Mouse (Mus musculus) small intestine, adult 2 months (tissue): ENCODE data around the gene Amdhd1.

ENCODE experiments used
- CTCF ChIP-seq: fragments of 200-500 bp; IDR thresholded peaks from 2 replicates; pipeline ENCODE4 v1.5.1; 2012; ENCODE audit warnings: low read depth, mild to moderate bottlenecking, control low read depth, inconsistent platforms, low read length, moderate library complexity, mixed read lengths; ENCODE audit not compliant: insufficient replicate concordance, insufficient read length; ENCODE audit errors: extremely low read depth
- POLR2A ChIP-seq: fragments of 200-500 bp; IDR thresholded peaks from 2 replicates; pipeline ENCODE4 v1.6.1; 2012; ENCODE audit warnings: low read depth, mild to moderate bottlenecking, control low read depth, inconsistent platforms, low read length, moderate library complexity

DNA sequence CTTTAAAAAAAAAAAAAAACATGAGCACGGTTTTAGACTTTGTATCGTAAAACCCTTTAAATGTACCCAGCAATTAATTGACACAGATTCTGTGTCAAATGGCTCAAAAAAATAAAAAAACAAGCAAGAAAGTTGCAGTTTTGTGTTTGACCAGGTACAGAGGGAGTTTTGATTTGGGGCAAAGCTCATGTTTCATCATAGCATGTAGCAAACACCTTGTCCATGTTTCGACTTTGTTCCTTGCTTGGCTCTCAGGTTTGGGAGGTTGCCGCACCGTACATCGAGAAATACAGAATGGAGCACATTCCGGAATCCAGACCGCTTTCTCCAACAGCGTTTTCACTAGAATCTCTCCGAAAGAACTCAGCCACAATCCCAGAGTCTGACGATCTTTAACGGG lies 23.9 kb downstream of the Amdhd1 start:
- TF ChIP-seq POLR2A (no peak), CTCF (no peak)
